Mouse (Mus musculus): ENCODE results near the gene Repin1. TPM values are rescaled to one million over a fixed set of nuclear protein-coding genes. Genes with fewer than 3 reads are reported as not detected.
A peak's percentile ranks its signal among the peaks of the same experiment; 100 is the strongest.

Repin1 gene
- polyA plus RNA-seq, 1 experiment from 2014 or later, result 32.1 TPM

DNA sequence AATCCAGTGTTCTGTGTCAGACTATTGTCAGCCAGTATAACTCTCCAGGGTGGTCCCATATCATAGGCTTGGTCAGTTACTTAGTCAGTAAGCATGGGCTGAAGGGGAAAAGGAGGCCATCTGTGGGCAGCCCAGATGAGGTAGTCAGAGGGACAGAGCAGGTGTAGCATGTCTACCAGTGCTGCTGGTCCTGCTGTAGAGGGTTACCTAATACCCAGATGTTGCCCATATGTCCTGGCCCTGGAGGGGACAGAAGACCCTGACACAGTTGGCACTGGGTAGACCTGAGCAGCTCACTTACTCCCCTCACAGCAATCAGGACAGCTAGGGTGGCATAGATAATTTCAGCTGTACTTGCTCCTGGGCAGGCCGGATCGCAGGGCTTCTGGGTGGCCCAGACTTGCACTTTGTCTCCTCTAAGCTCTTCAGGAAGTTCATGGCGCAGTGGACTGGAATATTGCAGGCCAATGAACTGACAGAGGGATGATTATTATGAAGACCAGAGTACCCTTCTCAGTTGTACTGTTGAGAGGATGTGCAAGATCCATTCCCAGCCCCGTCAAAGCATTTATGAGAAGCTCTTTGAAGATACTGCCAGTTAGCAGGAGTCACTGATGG, 27.9 kb upstream of the Repin1 start:
- Histone ChIP-seq H3K9me3 (replicated peaks) (no peaks in the 10 kb centered on the region), H3K4me1 (replicated peaks) (peaks cover 41% of the 10 kb centered on the region), H3K4me2 (no peak overlapping the region), H3K27ac (ENCODE audit: poor library complexity, severe bottlenecking) (peak overlapping the region; percentile 45), H3K27me3 (replicated peaks) (no peaks in the 10 kb centered on the region), H3K4me3 (no peak overlapping the region), H3K36me3 (peaks cover 17% of the 10 kb centered on the region), H3K9ac (no peak overlapping the region)
- WGBS, result 84% methylated on average over 4 of the region's 4 CpGs
- no peak for ATAC-seq (ENCODE audit: insufficient number of reproducible peaks, low FRiP score)

DNA sequence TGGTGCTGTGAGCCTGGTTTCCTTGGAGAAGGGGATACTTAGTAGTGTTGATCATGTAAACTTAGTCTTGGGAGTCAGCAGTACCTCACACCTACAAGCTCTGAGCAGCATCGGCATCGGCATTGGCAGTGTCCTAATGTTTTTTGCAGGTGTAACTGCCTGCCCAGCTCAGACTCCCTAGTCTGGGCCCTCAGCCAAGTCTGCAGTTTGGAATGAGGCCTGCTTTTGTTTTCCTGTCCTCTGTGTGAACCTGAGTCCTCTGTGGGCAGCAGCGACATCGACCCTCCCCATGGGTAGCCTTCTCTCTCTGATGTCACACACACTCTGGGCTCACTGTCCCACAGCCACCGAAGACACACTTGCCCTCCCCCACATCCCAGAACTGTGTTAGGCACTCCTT, 27.4 kb upstream of the Repin1 start:
- H3K36me3 ChIP-seq, result peaks cover 17% of the 10 kb centered on the region
- peak overlapping the region; percentile 72 for H3K27ac ChIP-seq (ENCODE audit: poor library complexity, severe bottlenecking)
- 20% methylated on average over 5 of the region's 5 CpGs for WGBS
- H3K4me3 ChIP-seq, result no peak overlapping the region
- H3K9ac ChIP-seq, result no peak overlapping the region
- ATAC-seq (ENCODE audit: insufficient number of reproducible peaks, low FRiP score), result peak; percentile 56; the same call in 1 of the 2 replicates
- peaks cover 41% of the 10 kb centered on the region for H3K4me1 ChIP-seq (replicated peaks)
- no peak overlapping the region for H3K4me2 ChIP-seq
- no peaks in the 10 kb centered on the region for H3K27me3 ChIP-seq (replicated peaks)
- H3K9me3 ChIP-seq (replicated peaks), result no peaks in the 10 kb centered on the region

DNA sequence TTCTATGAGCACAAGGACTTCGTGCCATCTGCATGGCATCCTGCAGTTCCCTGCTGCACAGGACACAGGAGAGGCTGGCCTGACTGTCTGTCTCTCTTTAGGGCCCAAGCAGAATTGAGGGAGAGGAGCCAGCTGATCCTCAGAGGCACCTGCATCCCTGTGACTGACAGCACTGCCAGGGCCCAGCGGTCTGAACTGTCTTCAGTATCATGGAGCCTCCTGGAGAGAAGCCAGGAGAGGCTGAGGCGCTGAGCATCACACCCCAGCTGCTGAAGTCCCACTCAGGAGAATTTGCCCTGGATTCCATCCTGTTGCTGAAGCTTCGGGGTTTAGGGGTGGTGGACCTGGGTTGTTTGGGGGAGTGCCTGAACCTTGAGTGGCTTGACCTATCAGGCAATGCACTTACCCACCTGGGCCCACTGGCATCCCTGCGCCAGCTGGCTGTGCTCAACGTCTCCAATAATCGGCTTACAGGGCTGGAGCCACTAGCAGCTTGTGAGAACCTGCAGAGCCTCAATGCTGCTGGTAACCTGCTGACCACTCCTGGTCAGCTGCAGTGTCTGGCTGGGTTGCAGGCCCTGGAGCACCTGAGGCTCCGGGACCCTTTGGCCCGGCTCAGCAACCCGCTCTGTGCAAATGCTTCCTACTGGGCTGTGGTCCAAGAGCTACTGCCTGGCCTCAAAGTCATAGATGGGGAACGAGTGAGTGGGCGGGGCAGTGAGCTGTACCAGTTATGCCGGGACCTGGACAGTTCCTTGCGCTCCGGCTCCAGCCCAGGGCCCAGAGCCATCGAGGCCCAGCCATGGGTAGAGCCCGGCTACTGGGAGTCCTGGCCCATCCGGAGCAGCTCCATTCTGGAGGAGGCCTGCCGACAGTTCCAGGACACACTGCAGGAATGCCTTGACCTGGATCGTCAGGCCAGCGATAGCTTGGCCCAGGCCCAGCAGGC, 25.4 kb upstream of the Repin1 start:
- Histone ChIP-seq H3K4me3 (no peak overlapping the region), H3K4me2 (peak overlapping the region; percentile 28), H3K27ac (ENCODE audit: poor library complexity, severe bottlenecking) (peak overlapping the region; percentile 45), H3K9me3 (replicated peaks) (no peaks in the 10 kb centered on the region), H3K36me3 (peaks cover 16% of the 10 kb centered on the region), H3K27me3 (replicated peaks) (no peaks in the 10 kb centered on the region), H3K9ac (no peak overlapping the region), H3K4me1 (replicated peaks) (peaks cover 60% of the 10 kb centered on the region)
- 44% methylated on average over 21 of the region's 21 CpGs for WGBS
- peak; percentile 67 for ATAC-seq (ENCODE audit: insufficient number of reproducible peaks, low FRiP score)

DNA sequence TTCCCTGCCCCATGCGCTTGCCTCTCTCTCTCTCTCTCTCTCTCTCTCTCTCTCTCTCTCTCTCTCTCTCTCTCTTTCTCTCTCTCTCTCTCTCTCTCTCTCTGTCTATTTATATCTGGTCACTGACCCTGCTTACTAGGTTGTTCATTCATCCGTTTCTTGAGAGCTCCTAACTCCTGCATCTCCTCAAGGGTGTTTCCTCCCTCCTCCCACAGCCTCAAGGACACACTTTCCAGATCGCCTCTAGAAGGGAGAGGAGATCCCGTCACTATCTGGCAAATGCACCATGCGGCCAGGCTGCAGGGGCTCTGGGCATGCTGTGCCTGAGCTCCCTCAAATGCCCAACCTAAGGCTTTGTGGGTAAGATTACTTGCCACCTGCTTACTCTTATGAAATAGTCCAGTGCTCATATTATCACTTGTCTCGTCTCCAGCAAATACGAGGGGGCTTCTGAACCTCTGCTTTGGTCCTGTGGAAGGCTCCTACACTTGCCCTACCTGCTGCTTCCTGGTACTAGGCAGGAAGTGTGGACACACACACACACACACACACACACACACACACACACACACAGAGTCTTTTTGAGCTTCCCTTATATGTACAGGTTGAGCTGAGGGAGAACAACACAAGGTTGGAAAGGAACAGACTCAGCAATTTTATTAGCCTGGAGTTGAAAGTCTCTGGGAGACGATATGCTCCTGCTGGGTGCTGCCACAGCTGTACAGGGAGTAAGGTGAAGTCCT, 24.4 kb upstream of the Repin1 start:
- H3K4me2 ChIP-seq, result peak overlapping the region; percentile 28
- WGBS, result 52% methylated on average over 8 of the region's 8 CpGs
- H3K9ac ChIP-seq, result no peak overlapping the region
- no peaks in the 10 kb centered on the region for H3K9me3 ChIP-seq (replicated peaks)
- peak overlapping the region; percentile 45 for H3K27ac ChIP-seq (ENCODE audit: poor library complexity, severe bottlenecking)
- ATAC-seq (ENCODE audit: insufficient number of reproducible peaks, low FRiP score), result no peak
- no peak overlapping the region for H3K4me3 ChIP-seq
- H3K4me1 ChIP-seq (replicated peaks), result peaks cover 67% of the 10 kb centered on the region
- H3K36me3 ChIP-seq, result peaks cover 12% of the 10 kb centered on the region
- H3K27me3 ChIP-seq (replicated peaks), result no peaks in the 10 kb centered on the region

- ATAC-seq (ENCODE audit: insufficient number of reproducible peaks, low FRiP score), result no peak
- Histone ChIP-seq H3K4me3 (no peak overlapping the region), H3K9ac (no peak overlapping the region), H3K27ac (ENCODE audit: poor library complexity, severe bottlenecking) (peak overlapping the region; percentile 57), H3K36me3 (no peaks in the 10 kb centered on the region), H3K27me3 (replicated peaks) (no peaks in the 10 kb centered on the region), H3K9me3 (replicated peaks) (no peaks in the 10 kb centered on the region), H3K4me2 (peak overlapping the region; percentile 14; the same call in 1 of the 2 replicates), H3K4me1 (replicated peaks) (peaks cover 51% of the 10 kb centered on the region)
- WGBS, result 90% methylated on average over 5 of the region's 5 CpGs
These were observed 21.7 kb upstream of the Repin1 start for GRCm38 (mm10) chr6:48572014-48572413.

DNA sequence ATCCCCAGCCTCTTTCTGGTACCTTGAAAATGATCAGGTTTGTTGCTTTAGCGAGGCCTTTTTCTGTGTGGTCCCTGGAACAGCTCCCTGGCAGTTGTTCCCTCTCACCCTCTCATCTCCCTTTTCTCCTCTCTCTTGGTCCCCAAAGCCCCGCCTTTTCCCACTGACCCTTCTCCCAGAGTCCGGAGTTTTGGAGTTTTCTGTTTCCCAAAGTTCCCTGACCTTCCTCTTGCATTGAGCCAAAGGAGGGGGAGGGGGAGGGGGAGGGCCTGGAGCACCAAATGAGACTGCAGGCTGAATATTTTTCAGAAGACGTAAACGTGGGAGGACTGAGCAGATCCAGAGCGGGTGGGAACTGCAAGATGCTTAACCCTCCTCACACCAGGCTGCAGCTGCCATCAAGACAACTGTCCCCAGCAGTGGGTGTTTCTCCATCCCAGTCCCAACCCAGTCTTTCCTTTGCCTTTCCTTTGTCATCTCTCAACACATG, 21.1 kb upstream of the Repin1 start, which contains the start of gene Rarres2:
TSS of gene Rarres2 (minus strand) at position 218 of the 490 bp plus-strand sequence.
- Histone ChIP-seq H3K27ac (ENCODE audit: poor library complexity, severe bottlenecking) (peak within 1 kb of the TSS; percentile 57), H3K4me3 (no peak within 1 kb of the TSS), H3K36me3 (no peaks in the 10 kb centered on the region), H3K9ac (no peak within 1 kb of the TSS), H3K27me3 (replicated peaks) (no peaks in the 10 kb centered on the region), H3K4me2 (peak within 1 kb of the TSS; percentile 14), H3K4me1 (replicated peaks) (peaks cover 47% of the 10 kb centered on the region), H3K9me3 (replicated peaks) (no peaks in the 10 kb centered on the region)
- no peak for ATAC-seq (ENCODE audit: insufficient number of reproducible peaks, low FRiP score)
- WGBS, result 22% methylated on average over 6 of the region's 6 CpGs

DNA sequence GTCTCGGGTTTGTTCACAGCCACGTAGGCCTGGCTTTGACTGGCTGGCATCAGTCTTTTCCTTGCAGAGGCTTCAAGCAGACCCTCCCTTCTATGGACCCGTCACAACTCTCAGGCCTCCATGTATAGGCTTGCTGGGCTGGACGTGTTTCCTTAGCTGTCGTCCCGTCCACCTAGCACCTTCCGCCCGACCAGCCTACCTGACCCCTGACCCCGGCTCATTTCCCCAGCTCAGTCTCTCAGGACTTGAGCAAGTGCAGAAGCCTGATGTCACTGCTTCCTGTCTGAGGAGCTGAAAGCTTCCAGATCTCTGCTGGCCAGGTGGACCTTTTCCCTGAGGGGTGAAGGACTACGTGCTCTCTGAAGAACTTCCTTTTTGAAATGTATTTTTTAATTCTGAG, 20.4 kb upstream of the Repin1 start:
- H3K36me3 ChIP-seq, result no peaks in the 10 kb centered on the region
- no peak overlapping the region for H3K9ac ChIP-seq
- peak overlapping the region; percentile 57 for H3K27ac ChIP-seq (ENCODE audit: poor library complexity, severe bottlenecking)
- H3K27me3 ChIP-seq (replicated peaks), result no peaks in the 10 kb centered on the region
- no peak overlapping the region for H3K4me3 ChIP-seq
- no peak overlapping the region for H3K4me2 ChIP-seq
- peaks cover 46% of the 10 kb centered on the region for H3K4me1 ChIP-seq (replicated peaks)
- no peaks in the 10 kb centered on the region for H3K9me3 ChIP-seq (replicated peaks)
- peak; percentile 69 for ATAC-seq (ENCODE audit: insufficient number of reproducible peaks, low FRiP score)
- 19% methylated on average over 10 of the region's 10 CpGs for WGBS

- Histone ChIP-seq H3K36me3 (no peaks in the 10 kb centered on the region), H3K9ac (no peak overlapping the region), H3K4me3 (no peak overlapping the region), H3K4me1 (replicated peaks) (peaks cover 46% of the 10 kb centered on the region), H3K9me3 (replicated peaks) (no peaks in the 10 kb centered on the region), H3K27ac (ENCODE audit: poor library complexity, severe bottlenecking) (peak overlapping the region; percentile 14; the same call in 1 of the 2 replicates), H3K4me2 (no peak overlapping the region), H3K27me3 (replicated peaks) (no peaks in the 10 kb centered on the region)
- no peak for ATAC-seq (ENCODE audit: insufficient number of reproducible peaks, low FRiP score)
- 55% methylated on average over 3 of the region's 3 CpGs for WGBS
These were observed 19.7 kb upstream of the Repin1 start for GRCm38 (mm10) chr6:48573981-48574380.

- no peak overlapping the region for H3K4me2 ChIP-seq
- no peaks in the 10 kb centered on the region for H3K27me3 ChIP-seq (replicated peaks)
- 48% methylated on average over 5 of the region's 5 CpGs for WGBS
- H3K27ac ChIP-seq (ENCODE audit: poor library complexity, severe bottlenecking), result peak overlapping the region; percentile 74
- H3K9me3 ChIP-seq (replicated peaks), result no peaks in the 10 kb centered on the region
- H3K9ac ChIP-seq, result no peak overlapping the region
- H3K4me3 ChIP-seq, result no peak overlapping the region
- peaks cover 39% of the 10 kb centered on the region for H3K4me1 ChIP-seq (replicated peaks)
- no peaks in the 10 kb centered on the region for H3K36me3 ChIP-seq
- ATAC-seq (ENCODE audit: insufficient number of reproducible peaks, low FRiP score), result no peak
These were observed 14.9 kb upstream of the Repin1 start for GRCm38 (mm10) chr6:48578736-48579135.

DNA sequence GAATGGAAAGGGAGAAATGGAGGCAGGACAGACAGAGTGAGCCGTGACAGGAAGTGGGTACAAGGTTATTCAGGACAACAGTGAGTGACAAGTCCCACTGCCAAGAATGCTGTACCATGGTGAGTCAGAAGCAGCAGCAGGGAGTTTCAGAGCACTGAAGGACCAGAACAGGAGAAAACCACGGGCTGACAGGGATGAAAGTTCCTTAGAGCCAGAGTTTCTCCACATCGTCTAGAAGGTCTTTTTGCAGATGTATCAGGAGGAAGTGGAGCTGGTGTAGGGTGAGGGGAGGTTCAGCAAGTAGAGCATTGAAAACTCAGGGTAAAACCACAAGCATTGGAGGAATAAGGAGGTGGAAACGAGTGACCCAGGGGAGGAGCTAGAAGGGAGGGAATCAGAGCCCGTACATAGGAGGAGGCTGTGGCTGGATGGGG, 14.5 kb upstream of the Repin1 start:
- H3K27ac ChIP-seq (ENCODE audit: poor library complexity, severe bottlenecking), result peak overlapping the region; percentile 74
- ATAC-seq (ENCODE audit: insufficient number of reproducible peaks, low FRiP score), result peak; percentile 34; the same call in 1 of the 2 replicates

More for the DNA sequence above, 14.5 kb upstream of the Repin1 start:
- no peaks in the 10 kb centered on the region for H3K27me3 ChIP-seq (replicated peaks)
- H3K4me3 ChIP-seq, result no peak overlapping the region
- H3K36me3 ChIP-seq, result no peaks in the 10 kb centered on the region
- H3K9ac ChIP-seq, result peak overlapping the region; percentile 17; the same call in 1 of the 2 replicates
- peaks cover 35% of the 10 kb centered on the region for H3K4me1 ChIP-seq (replicated peaks)
- H3K9me3 ChIP-seq (replicated peaks), result no peaks in the 10 kb centered on the region
- WGBS, result 11% methylated on average over 5 of the region's 5 CpGs
- peak overlapping the region; percentile 44 for H3K4me2 ChIP-seq
